Mouse (Mus musculus): ENCODE measurements around the gene Wfdc3.
A peak's percentile ranks its signal among the peaks of the same experiment; 100 is the strongest.

Gene Wfdc3

GRCm38 (mm10) chr2:164778809-164779208 is 33.1 kb upstream of the Wfdc3 start:
- H3K27me3 ChIP-seq (ENCODE audit: insufficient read depth, low read length) = peaks cover 46% of the 10 kb centered on the region
- H3K9me3 ChIP-seq (ENCODE audit: low read length) = no peaks in the 10 kb centered on the region
- H3K4me1 ChIP-seq (replicated peaks; ENCODE audit: low read depth, low read length) = peaks cover 28% of the 10 kb centered on the region
- peaks cover 5% of the 10 kb centered on the region; the same call in 1 of the 2 replicates for H3K36me3 ChIP-seq (ENCODE audit: insufficient read depth, low read length)
- TF ChIP-seq CTCF (conservative IDR thresholded peaks at IDR 0.05; ENCODE audit: low read length) (no peak), POU5F1 (IDR thresholded peaks at IDR 0.05; ENCODE audit: borderline replicate concordance, low read length) (no peak), NANOG (IDR thresholded peaks at IDR 0.05; ENCODE audit: borderline replicate concordance, low read length) (no peak)
- H3K4me3 ChIP-seq (replicated peaks; ENCODE audit: low read length) = no peak overlapping the region

DNA sequence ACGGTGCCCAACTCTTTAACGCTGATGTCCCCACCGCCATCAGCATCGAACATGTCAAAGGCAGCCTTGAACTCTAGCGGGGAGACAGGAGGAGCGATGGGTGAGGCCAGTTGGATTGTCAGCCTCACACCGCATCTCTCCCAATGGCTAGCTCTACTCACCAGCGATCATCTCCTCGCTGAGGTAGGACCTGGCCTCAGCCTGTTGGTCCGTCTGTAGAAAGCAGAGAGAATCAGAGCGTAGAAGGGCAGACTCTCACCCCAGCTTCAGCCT is 32.2 kb upstream of the Wfdc3 start:
- H3K4me3 ChIP-seq (replicated peaks; ENCODE audit: low read length) = 0 out of 2 replicates have a peak overlapping the region, but pooled peaks have one; percentile 64
- H3K27me3 ChIP-seq (ENCODE audit: insufficient read depth, low read length) = peaks cover 46% of the 10 kb centered on the region
- H3K4me1 ChIP-seq (replicated peaks; ENCODE audit: low read depth, low read length) = peaks cover 37% of the 10 kb centered on the region
- TF ChIP-seq CTCF (conservative IDR thresholded peaks at IDR 0.05; ENCODE audit: low read length) (no peak), NANOG (IDR thresholded peaks at IDR 0.05; ENCODE audit: borderline replicate concordance, low read length) (no peak), POU5F1 (IDR thresholded peaks at IDR 0.05; ENCODE audit: borderline replicate concordance, low read length) (no peak)
- peaks cover 14% of the 10 kb centered on the region for H3K36me3 ChIP-seq (ENCODE audit: insufficient read depth, low read length)
- no peaks in the 10 kb centered on the region for H3K9me3 ChIP-seq (ENCODE audit: low read length)

- Histone ChIP-seq H3K36me3 (ENCODE audit: insufficient read depth, low read length) (peaks cover 19% of the 10 kb centered on the region), H3K27me3 (ENCODE audit: insufficient read depth, low read length) (peaks cover 43% of the 10 kb centered on the region), H3K9me3 (ENCODE audit: low read length) (no peaks in the 10 kb centered on the region), H3K4me1 (replicated peaks; ENCODE audit: low read depth, low read length) (peaks cover 42% of the 10 kb centered on the region), H3K4me3 (replicated peaks; ENCODE audit: low read length) (peak overlapping the region; percentile 64)
- TF ChIP-seq NANOG (IDR thresholded peaks at IDR 0.05; ENCODE audit: borderline replicate concordance, low read length) (no peak), CTCF (conservative IDR thresholded peaks at IDR 0.05; ENCODE audit: low read length) (no peak), POU5F1 (IDR thresholded peaks at IDR 0.05; ENCODE audit: borderline replicate concordance, low read length) (no peak)
These were observed 31.7 kb upstream of the Wfdc3 start for GRCm38 (mm10) chr2:164777246-164778014.

DNA sequence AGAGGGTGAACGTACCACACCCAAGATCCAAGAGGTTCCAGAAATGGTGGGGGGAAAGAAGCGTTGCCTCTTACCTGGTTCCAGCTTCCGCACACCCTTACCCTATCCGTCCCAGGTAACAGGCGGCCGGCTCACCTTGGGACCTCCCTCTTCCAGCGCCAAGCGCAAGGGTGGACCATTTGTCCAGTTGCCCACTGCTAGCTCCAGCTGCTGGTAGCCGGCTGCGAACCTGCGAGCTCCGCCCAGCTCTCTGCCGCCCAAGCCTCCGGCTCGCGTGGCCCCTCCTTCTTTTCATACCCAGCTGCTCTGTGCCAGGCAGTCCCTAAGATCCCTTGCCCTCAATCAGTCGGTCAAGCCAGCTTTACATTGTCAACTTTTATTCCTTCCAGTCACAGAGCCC is 31.1 kb upstream of the Wfdc3 start:
- no peak for TF ChIP-seq POU5F1 (IDR thresholded peaks at IDR 0.05; ENCODE audit: borderline replicate concordance, low read length)
- TF ChIP-seq CTCF (conservative IDR thresholded peaks at IDR 0.05; ENCODE audit: low read length) = no peak
- TF ChIP-seq NANOG (IDR thresholded peaks at IDR 0.05; ENCODE audit: borderline replicate concordance, low read length) = no peak
- H3K27me3 ChIP-seq (ENCODE audit: insufficient read depth, low read length) = peaks cover 43% of the 10 kb centered on the region
- peaks cover 25% of the 10 kb centered on the region for H3K36me3 ChIP-seq (ENCODE audit: insufficient read depth, low read length)
- H3K9me3 ChIP-seq (ENCODE audit: low read length) = no peaks in the 10 kb centered on the region
- H3K4me3 ChIP-seq (replicated peaks; ENCODE audit: low read length) = peak overlapping the region; percentile 64
- H3K4me1 ChIP-seq (replicated peaks; ENCODE audit: low read depth, low read length) = peaks cover 48% of the 10 kb centered on the region

- peaks cover 43% of the 10 kb centered on the region for H3K27me3 ChIP-seq (ENCODE audit: insufficient read depth, low read length)
- TF ChIP-seq POU5F1 (IDR thresholded peaks at IDR 0.05; ENCODE audit: borderline replicate concordance, low read length) (no peak), NANOG (IDR thresholded peaks at IDR 0.05; ENCODE audit: borderline replicate concordance, low read length) (no peak)
- peak overlapping the region; percentile 64; the same call in 1 of the 2 replicates for H3K4me3 ChIP-seq (replicated peaks; ENCODE audit: low read length)
- peaks cover 32% of the 10 kb centered on the region for H3K36me3 ChIP-seq (ENCODE audit: insufficient read depth, low read length)
- H3K4me1 ChIP-seq (replicated peaks; ENCODE audit: low read depth, low read length) = peaks cover 55% of the 10 kb centered on the region
- no peaks in the 10 kb centered on the region for H3K9me3 ChIP-seq (ENCODE audit: low read length)
These were observed 30.4 kb upstream of the Wfdc3 start for GRCm38 (mm10) chr2:164776130-164776529.

DNA sequence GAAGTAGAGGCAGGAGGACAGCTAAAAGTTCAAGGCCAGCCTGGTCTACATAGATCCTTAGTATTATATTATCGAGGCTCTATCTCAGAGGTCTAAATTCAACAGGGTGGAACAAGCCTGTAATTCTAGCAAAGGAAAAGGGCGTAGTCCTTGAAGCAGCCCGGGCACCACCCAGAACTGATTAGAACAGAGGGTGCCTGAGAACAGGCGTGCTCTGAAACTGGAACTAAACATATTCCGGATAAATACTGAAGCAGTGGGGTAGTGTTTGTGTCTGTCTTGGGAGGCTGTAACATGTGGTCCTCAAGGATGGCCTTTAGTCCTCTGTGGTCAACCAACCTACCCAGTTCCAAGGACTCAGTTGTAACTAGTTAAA is 28.2 kb upstream of the Wfdc3 start:
- no peak for TF ChIP-seq NANOG (IDR thresholded peaks at IDR 0.05; ENCODE audit: borderline replicate concordance, low read length)
- no peak for TF ChIP-seq CTCF (conservative IDR thresholded peaks at IDR 0.05; ENCODE audit: low read length)
- no peak for TF ChIP-seq POU5F1 (IDR thresholded peaks at IDR 0.05; ENCODE audit: borderline replicate concordance, low read length)
- H3K27me3 ChIP-seq (ENCODE audit: insufficient read depth, low read length) = peaks cover 36% of the 10 kb centered on the region
- no peak overlapping the region for H3K4me3 ChIP-seq (replicated peaks; ENCODE audit: low read length)
- peaks cover 57% of the 10 kb centered on the region for H3K4me1 ChIP-seq (replicated peaks; ENCODE audit: low read depth, low read length)
- H3K36me3 ChIP-seq (ENCODE audit: insufficient read depth, low read length) = peaks cover 43% of the 10 kb centered on the region
- no peaks in the 10 kb centered on the region for H3K9me3 ChIP-seq (ENCODE audit: low read length)

DNA sequence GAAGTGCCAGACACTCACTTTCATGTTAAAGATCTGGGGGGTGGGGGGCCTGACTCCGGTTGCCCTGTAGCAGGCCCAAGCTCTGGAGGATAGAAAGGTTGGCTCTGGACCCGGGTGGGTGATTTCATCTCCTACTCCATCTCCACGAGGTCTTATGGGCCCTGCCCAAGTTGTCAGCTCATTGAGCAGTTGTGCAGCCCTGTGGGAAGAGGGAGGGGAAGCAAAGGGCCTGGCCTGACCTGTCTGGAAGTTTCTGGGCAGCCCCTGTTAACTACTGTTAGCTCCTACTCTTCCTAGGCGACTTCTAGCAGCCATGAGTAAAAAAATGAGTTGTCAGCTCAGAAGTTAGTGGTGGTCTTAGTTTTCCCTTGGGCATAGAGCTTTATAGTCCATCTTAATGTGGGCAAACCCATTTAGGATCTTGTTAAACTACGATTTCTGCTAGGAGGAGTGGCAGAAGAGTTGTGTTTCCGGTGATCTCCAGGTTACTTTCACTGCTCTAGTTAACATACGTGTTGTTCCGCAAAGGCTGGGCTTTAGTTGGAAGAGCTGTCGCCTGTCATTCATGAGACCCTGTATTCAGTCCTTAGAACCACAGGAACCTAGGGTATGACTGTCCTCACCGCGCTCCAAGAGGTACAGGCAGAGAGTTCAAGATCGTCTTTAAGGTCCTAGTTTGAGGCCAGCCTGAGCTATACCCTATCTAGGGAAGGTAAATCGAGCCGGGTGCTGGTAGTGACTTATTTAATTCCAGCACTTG is 27.7 kb upstream of the Wfdc3 start:
- no peaks in the 10 kb centered on the region for H3K9me3 ChIP-seq (ENCODE audit: low read length)
- H3K4me1 ChIP-seq (replicated peaks; ENCODE audit: low read depth, low read length) = peaks cover 58% of the 10 kb centered on the region
- H3K27me3 ChIP-seq (ENCODE audit: insufficient read depth, low read length) = peaks cover 30% of the 10 kb centered on the region
- no peak overlapping the region for H3K4me3 ChIP-seq (replicated peaks; ENCODE audit: low read length)
- TF ChIP-seq CTCF (conservative IDR thresholded peaks at IDR 0.05; ENCODE audit: low read length) (no peak), NANOG (IDR thresholded peaks at IDR 0.05; ENCODE audit: borderline replicate concordance, low read length) (no peak), POU5F1 (IDR thresholded peaks at IDR 0.05; ENCODE audit: borderline replicate concordance, low read length) (no peak)
- H3K36me3 ChIP-seq (ENCODE audit: insufficient read depth, low read length) = peaks cover 44% of the 10 kb centered on the region

GRCm38 (mm10) chr2:164771123-164771522 is 25.4 kb upstream of the Wfdc3 start:
- peaks cover 7% of the 10 kb centered on the region for H3K27me3 ChIP-seq (ENCODE audit: insufficient read depth, low read length)
- TF ChIP-seq NANOG (IDR thresholded peaks at IDR 0.05; ENCODE audit: borderline replicate concordance, low read length) (no peak), CTCF (conservative IDR thresholded peaks at IDR 0.05; ENCODE audit: low read length) (no peak), POU5F1 (IDR thresholded peaks at IDR 0.05; ENCODE audit: borderline replicate concordance, low read length) (no peak)
- peak overlapping the region; percentile 100 for H3K4me3 ChIP-seq (replicated peaks; ENCODE audit: low read length)
- H3K9me3 ChIP-seq (ENCODE audit: low read length) = no peaks in the 10 kb centered on the region
- peaks cover 62% of the 10 kb centered on the region for H3K4me1 ChIP-seq (replicated peaks; ENCODE audit: low read depth, low read length)
- peaks cover 67% of the 10 kb centered on the region for H3K36me3 ChIP-seq (ENCODE audit: insufficient read depth, low read length)

Measured in E14TG2a.4 (cell line).